Mouse (Mus musculus) liver, postnatal 0 days (tissue): ENCODE data around the gene Elmod2.

ENCODE experiments used
- CTCF ChIP-seq: sonication (generic); IDR thresholded peaks from 2 replicates; pipeline ENCODE4 v1.5.1; 2016; ENCODE audit warnings: antibody characterized with exemption, low read depth
- EP300 ChIP-seq: IDR thresholded peaks from 2 replicates; pipeline ENCODE4 v1.6.1; 2016; ENCODE audit warnings: antibody characterized with exemption, low read depth, mild to moderate bottlenecking

GRCm38 (mm10) chr8:83381016-83381415 is 48.7 kb upstream of the Elmod2 start:
- TF ChIP-seq CTCF (no peak), EP300 (no peak)
